Mouse (Mus musculus) kidney, adult 2 months (tissue): ENCODE measurements around the gene Tesmin.

ENCODE experiments used
- CTCF ChIP-seq: fragments of 200-500 bp; conservative IDR thresholded peaks from 2 replicates; pipeline ENCODE4 v1.5.1; 2011; ENCODE audit warnings: low read depth, mild to moderate bottlenecking, control low read depth, low read length, moderate library complexity, mixed read lengths; ENCODE audit not compliant: insufficient read depth, insufficient read length
- POLR2A ChIP-seq: fragments of 200-500 bp; IDR thresholded peaks from one replicate; pipeline ENCODE4 v1.6.1; 2011; ENCODE audit warnings: low read depth, low read length, control low read depth

DNA sequence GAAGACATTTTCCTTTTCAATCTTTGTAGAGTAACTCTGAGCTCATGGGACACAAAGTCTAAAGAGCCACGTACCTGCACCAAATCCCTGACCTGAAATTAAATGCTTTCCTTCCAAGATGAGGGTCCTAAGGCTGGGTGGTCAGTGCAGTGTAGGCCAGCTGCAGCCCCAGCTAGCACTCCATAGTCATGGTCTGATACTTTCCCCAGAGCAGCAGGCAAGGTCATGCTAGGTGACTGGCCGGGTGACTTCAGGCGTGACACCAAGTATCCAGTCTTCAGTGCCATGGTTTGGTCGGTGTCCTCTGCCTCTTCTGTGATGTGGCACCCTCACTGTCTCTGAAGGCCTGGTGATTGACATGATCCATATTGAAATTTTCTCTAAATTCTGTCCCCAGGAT, 11.4 kb downstream of the Tesmin start:
- TF ChIP-seq CTCF = no peak
- no peak for TF ChIP-seq POLR2A
